Mouse (Mus musculus): ENCODE data around the gene Pnma5.

Pnma5 gene

DNA sequence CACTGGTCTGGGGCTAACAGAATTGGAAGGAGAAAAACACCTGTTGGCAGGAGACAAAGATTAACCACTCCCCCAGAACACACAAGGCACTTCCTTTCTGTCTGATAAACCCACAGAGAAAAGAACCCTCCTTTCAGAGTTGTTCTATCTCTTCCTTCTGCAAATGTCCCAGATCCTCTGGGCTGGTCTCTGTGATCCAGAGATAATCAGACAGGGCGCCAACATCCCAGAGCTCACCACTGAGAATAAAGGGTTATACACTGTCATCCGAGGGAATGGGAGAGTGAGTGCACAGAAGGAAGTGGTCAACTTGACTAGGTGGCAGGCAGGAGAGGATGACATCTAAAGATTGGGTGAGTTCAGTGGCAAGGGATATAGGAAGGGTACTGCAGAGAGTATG, 51.3 kb downstream of the Pnma5 start:
- DNase-seq (ENCODE audit: low spot score) = no peak
